Mouse (Mus musculus) lung, adult 18-20 months (tissue): Measurements from ENCODE around the gene Gabrb3.

Experiments
- DNase-seq, 2 experiments: peaks; one replicate each; pipeline ENCODE4 v3.0.0; 2022; ENCODE audit warnings: mixed read lengths in 2 of 2

Gabrb3 gene

GRCm38 (mm10) chr7:57419392-57419791, at the start of gene Gabrb3:
Gene Gabrb3, plus strand, starts transcription at chr7:57419692.
- no peak for DNase-seq

GRCm38 (mm10) chr7:57384112-57384511, 35.4 kb upstream of the Gabrb3 start:
- no peak for DNase-seq

- no peak for DNase-seq
Measured at GRCm38 (mm10) chr7:57386517-57387340, 32.8 kb upstream of the Gabrb3 start, which contains the start of gene Gabrg3. Gene Gabrg3, minus strand, starts transcription at chr7:57387188.

- no peak for DNase-seq
Measured at GRCm38 (mm10) chr7:57387341-57387654, 32.2 kb upstream of the Gabrb3 start.

GRCm38 (mm10) chr7:57390046-57390445, 29.4 kb upstream of the Gabrb3 start:
- DNase-seq: no peak

- DNase-seq: no peak
Measured at GRCm38 (mm10) chr7:57393551-57393950, 25.9 kb upstream of the Gabrb3 start.

GRCm38 (mm10) chr7:57411163-57411562, 8.3 kb upstream of the Gabrb3 start:
- DNase-seq: no peak

- DNase-seq: no peak
Measured at GRCm38 (mm10) chr7:57412896-57413295, 6.6 kb upstream of the Gabrb3 start.

GRCm38 (mm10) chr7:57421044-57421443, 1.6 kb downstream of the Gabrb3 start:
- DNase-seq: no peak

- DNase-seq: no peak
Measured at GRCm38 (mm10) chr7:57422675-57423074, 3.2 kb downstream of the Gabrb3 start.

GRCm38 (mm10) chr7:57448239-57448638, 28.7 kb downstream of the Gabrb3 start:
- no peak for DNase-seq

GRCm38 (mm10) chr7:57460354-57460753, 40.9 kb downstream of the Gabrb3 start:
- DNase-seq: no peak

- DNase-seq: no peak
Measured at GRCm38 (mm10) chr7:57471316-57471715, 51.8 kb downstream of the Gabrb3 start.

GRCm38 (mm10) chr7:57473811-57474525, 54.5 kb downstream of the Gabrb3 start:
- no peak for DNase-seq

GRCm38 (mm10) chr7:57482896-57483295, 63.4 kb downstream of the Gabrb3 start:
- no peak for DNase-seq

- DNase-seq: no peak
Measured at GRCm38 (mm10) chr7:57486907-57487306, 67.4 kb downstream of the Gabrb3 start.

- DNase-seq: no peak
Measured at GRCm38 (mm10) chr7:57491795-57492194, 72.3 kb downstream of the Gabrb3 start.

GRCm38 (mm10) chr7:57502809-57503208, 83.3 kb downstream of the Gabrb3 start:
- DNase-seq: no peak

- no peak for DNase-seq
Measured at GRCm38 (mm10) chr7:57508860-57509632, 89.6 kb downstream of the Gabrb3 start.

- no peak for DNase-seq
Measured at GRCm38 (mm10) chr7:57509681-57510141, 90.2 kb downstream of the Gabrb3 start, which contains the start of gene Gabra5. Gene Gabra5, minus strand, starts transcription at chr7:57510059.

- DNase-seq: no peak
Measured at GRCm38 (mm10) chr7:57512955-57513354, 93.5 kb downstream of the Gabrb3 start.

- no peak for DNase-seq
Measured at GRCm38 (mm10) chr7:57529451-57529850, 110.0 kb downstream of the Gabrb3 start.

GRCm38 (mm10) chr7:57529954-57530353, 110.5 kb downstream of the Gabrb3 start:
- no peak for DNase-seq
